Mouse (Mus musculus): ENCODE results near the gene Aco1. TPM values are rescaled to one million over a fixed set of nuclear protein-coding genes. Genes with fewer than 3 reads are reported as not detected.

The Aco1 gene
- polyA plus RNA-seq, 1 experiment from 2014 or later: 28.8 TPM

DNA sequence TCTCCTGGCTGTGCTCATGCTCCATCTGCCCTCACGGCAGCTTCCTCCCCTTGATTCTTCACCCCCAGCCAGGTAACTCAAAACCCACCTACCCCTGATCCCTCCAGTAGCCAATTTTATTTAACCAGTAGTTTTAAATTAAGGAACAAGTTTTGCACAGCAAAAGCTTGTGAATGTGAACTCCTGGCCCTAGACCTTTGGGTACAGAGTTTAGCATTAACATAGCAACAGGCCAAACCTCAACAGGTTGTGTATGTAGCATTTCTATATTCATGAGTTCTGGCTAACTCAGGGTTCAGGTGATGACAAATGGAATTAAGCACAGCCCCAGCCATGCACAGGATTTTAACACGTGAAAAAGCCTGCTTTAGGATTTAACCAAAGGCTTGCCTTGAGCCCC is 49.4 kb downstream of the Aco1 start:
- Histone ChIP-seq H3K27ac (replicated peaks in 1 of 2; ENCODE audit: control insufficient read depth in 1 of 2, insufficient read depth in 1 of 2, low read depth in 2 of 2, low read length in 2 of 2) (no peak overlapping the region), H3K4me3 (ENCODE audit: control insufficient read depth in 1 of 2, insufficient read depth in 1 of 2, low read depth in 1 of 2, low read length in 2 of 2) (no peak overlapping the region)

DNA sequence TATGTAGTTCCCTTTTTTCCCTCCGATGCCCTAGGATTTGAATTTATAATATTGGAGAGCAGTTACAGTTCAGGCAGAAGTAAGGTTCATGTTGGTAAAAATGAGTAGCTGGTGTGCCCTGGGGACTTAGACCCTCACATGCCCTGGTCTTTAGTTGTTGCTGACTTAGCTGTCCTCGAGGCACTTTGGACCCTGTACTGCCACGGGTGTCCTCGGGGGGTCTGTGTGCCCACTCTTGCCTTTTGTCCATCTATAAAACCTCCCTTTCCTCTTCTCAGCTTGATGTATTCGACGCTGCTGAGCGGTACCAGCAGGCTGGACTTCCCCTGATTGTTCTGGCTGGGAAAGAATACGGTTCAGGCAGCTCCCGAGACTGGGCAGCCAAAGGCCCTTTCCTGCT is 50.6 kb downstream of the Aco1 start:
- H3K27ac ChIP-seq (replicated peaks in 1 of 2; ENCODE audit: control insufficient read depth in 1 of 2, insufficient read depth in 1 of 2, low read depth in 2 of 2, low read length in 2 of 2): no peak overlapping the region
- 74% methylated on average over 9 of the region's 9 CpGs for WGBS
- ATAC-seq (ENCODE audit: insufficient number of reproducible peaks, insufficient read depth, low FRiP score, low read depth): no peak
- no peaks in the 10 kb centered on the region for H3K27me3 ChIP-seq (ENCODE audit: control insufficient read depth, insufficient read depth, low read length)
- no peak overlapping the region for H3K4me3 ChIP-seq (ENCODE audit: control insufficient read depth in 1 of 2, insufficient read depth in 1 of 2, low read depth in 1 of 2, low read length in 2 of 2)
- H3K9me3 ChIP-seq (ENCODE audit: control insufficient read depth, low read length): no peaks in the 10 kb centered on the region
- H3K36me3 ChIP-seq (ENCODE audit: control insufficient read depth, insufficient read depth, low read length): peaks cover 78% of the 10 kb centered on the region
- H3K4me2 ChIP-seq (ENCODE audit: low read length): no peak overlapping the region
- H3K9ac ChIP-seq (ENCODE audit: low read length): no peak overlapping the region
- H3K4me1 ChIP-seq (ENCODE audit: control insufficient read depth in 2 of 2, insufficient read depth in 2 of 2, low read length in 2 of 2): peaks cover 0 to 7% of the 10 kb centered on the region in 2 experiments; a peak in 1 of 4 replicates

More for the DNA sequence above, 49.4 kb downstream of the Aco1 start:
- Histone ChIP-seq H3K9ac (ENCODE audit: low read length) (no peak overlapping the region), H3K27me3 (ENCODE audit: control insufficient read depth, insufficient read depth, low read length) (no peaks in the 10 kb centered on the region), H3K4me1 (ENCODE audit: control insufficient read depth in 2 of 2, insufficient read depth in 2 of 2, low read length in 2 of 2) (peaks cover 0 to 7% of the 10 kb centered on the region in 2 experiments; a peak in 1 of 4 replicates), H3K9me3 (ENCODE audit: control insufficient read depth, low read length) (no peaks in the 10 kb centered on the region), H3K36me3 (ENCODE audit: control insufficient read depth, insufficient read depth, low read length) (peaks cover 78% of the 10 kb centered on the region), H3K4me2 (ENCODE audit: low read length) (no peak overlapping the region)
- WGBS: 43% methylated on average over 2 of the region's 2 CpGs
- ATAC-seq (ENCODE audit: insufficient number of reproducible peaks, insufficient read depth, low FRiP score, low read depth): no peak

DNA sequence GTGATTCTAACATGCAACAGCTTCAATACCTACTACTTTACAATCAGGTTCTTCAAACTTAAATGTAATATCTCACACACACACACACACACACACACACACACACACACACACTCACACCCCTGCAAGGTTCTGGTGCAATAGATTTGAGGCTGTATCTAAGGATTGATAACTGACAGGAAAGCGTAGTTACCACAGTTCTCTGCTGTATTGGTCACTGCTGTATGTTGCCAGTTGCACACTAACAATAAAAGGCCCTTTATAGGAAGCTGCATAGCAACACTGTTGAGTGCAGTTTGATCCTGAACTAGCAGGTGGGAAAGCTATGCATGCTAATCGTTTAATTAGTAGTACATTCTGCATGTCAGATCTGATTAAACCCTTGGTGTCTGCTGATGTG is 52.5 kb downstream of the Aco1 start:
- no peak overlapping the region for H3K9ac ChIP-seq (ENCODE audit: low read length)
- H3K9me3 ChIP-seq (ENCODE audit: control insufficient read depth, low read length): no peaks in the 10 kb centered on the region
- no peak overlapping the region for H3K4me2 ChIP-seq (ENCODE audit: low read length)
- no peak for ATAC-seq (ENCODE audit: insufficient number of reproducible peaks, insufficient read depth, low FRiP score, low read depth)
- WGBS: 87% methylated on average over 2 of the region's 2 CpGs
- H3K27ac ChIP-seq (replicated peaks in 1 of 2; ENCODE audit: control insufficient read depth in 1 of 2, insufficient read depth in 1 of 2, low read depth in 2 of 2, low read length in 2 of 2): no peak overlapping the region
- H3K4me1 ChIP-seq (ENCODE audit: control insufficient read depth in 2 of 2, insufficient read depth in 2 of 2, low read length in 2 of 2): peaks cover 0 to 7% of the 10 kb centered on the region in 2 experiments; a peak in 1 of 4 replicates
- H3K36me3 ChIP-seq (ENCODE audit: control insufficient read depth, insufficient read depth, low read length): peaks cover 71% of the 10 kb centered on the region
- no peak overlapping the region for H3K4me3 ChIP-seq (ENCODE audit: control insufficient read depth in 1 of 2, insufficient read depth in 1 of 2, low read depth in 1 of 2, low read length in 2 of 2)
- no peaks in the 10 kb centered on the region for H3K27me3 ChIP-seq (ENCODE audit: control insufficient read depth, insufficient read depth, low read length)

DNA sequence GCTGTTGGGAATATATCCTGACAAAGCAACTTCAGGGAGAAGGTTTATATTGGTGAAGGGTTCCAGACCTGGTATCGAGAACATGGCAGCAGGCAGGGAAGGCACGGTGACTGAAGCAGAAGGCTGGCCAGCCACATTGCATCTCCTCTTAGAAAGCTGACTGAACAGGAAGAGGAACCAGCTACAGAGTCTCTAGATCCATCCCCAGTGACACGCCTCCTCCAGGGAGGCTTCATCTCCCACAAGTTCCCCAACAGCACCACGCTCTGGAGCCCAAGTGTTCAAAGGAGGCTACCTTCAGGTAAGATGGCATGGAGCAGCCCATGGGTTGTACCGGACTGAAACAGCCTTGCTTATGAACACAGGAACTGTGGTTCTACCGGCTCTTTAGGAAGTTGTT is 59.3 kb downstream of the Aco1 start:
- H3K36me3 ChIP-seq (ENCODE audit: control insufficient read depth, insufficient read depth, low read length): peaks cover 66% of the 10 kb centered on the region
- H3K27me3 ChIP-seq (ENCODE audit: control insufficient read depth, insufficient read depth, low read length): no peaks in the 10 kb centered on the region
- no peak for ATAC-seq (ENCODE audit: insufficient number of reproducible peaks, insufficient read depth, low FRiP score, low read depth)
- no peak overlapping the region for H3K4me2 ChIP-seq (ENCODE audit: low read length)
- H3K4me1 ChIP-seq (ENCODE audit: control insufficient read depth in 2 of 2, insufficient read depth in 2 of 2, low read length in 2 of 2): no peaks in the 10 kb centered on the region
- H3K9me3 ChIP-seq (ENCODE audit: control insufficient read depth, low read length): no peaks in the 10 kb centered on the region
- 96% methylated on average over 6 of the region's 6 CpGs for WGBS
- no peak overlapping the region for H3K27ac ChIP-seq (replicated peaks in 1 of 2; ENCODE audit: control insufficient read depth in 1 of 2, insufficient read depth in 1 of 2, low read depth in 2 of 2, low read length in 2 of 2)
- H3K9ac ChIP-seq (ENCODE audit: low read length): no peak overlapping the region
- no peak overlapping the region for H3K4me3 ChIP-seq (ENCODE audit: control insufficient read depth in 1 of 2, insufficient read depth in 1 of 2, low read depth in 1 of 2, low read length in 2 of 2)

DNA sequence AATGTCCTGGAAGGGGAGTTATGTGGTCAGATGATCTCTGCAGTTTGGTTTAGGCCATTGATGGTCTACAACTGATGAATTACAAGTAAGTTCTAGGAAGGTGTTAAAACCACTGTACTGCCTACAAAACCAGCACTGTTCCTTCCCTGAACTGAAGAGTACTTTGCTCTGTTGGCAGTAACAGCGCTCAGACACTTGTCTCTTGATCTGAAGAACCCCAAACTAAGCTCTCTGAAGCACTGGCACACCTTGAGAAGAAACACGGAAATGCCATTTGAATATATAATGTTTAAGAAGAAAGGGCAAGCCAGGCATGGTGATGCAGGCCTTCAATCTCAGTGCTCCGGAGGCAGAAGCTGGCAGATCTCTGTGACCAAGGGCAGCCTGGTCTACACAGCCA is 61.5 kb downstream of the Aco1 start:
- no peak for ATAC-seq (ENCODE audit: insufficient number of reproducible peaks, insufficient read depth, low FRiP score, low read depth)
- peaks cover 3 to 4% of the 10 kb centered on the region in 2 experiments; a peak in 2 of 4 replicates for H3K4me1 ChIP-seq (ENCODE audit: control insufficient read depth in 2 of 2, insufficient read depth in 2 of 2, low read length in 2 of 2)
- no peak overlapping the region for H3K9ac ChIP-seq (ENCODE audit: low read length)
- H3K4me2 ChIP-seq (ENCODE audit: low read length): no peak overlapping the region
- H3K36me3 ChIP-seq (ENCODE audit: control insufficient read depth, insufficient read depth, low read length): peaks cover 61% of the 10 kb centered on the region
- H3K27ac ChIP-seq (replicated peaks in 1 of 2; ENCODE audit: control insufficient read depth in 1 of 2, insufficient read depth in 1 of 2, low read depth in 2 of 2, low read length in 2 of 2): no peak overlapping the region
- H3K9me3 ChIP-seq (ENCODE audit: control insufficient read depth, low read length): no peaks in the 10 kb centered on the region
- no peaks in the 10 kb centered on the region for H3K27me3 ChIP-seq (ENCODE audit: control insufficient read depth, insufficient read depth, low read length)
- H3K4me3 ChIP-seq (ENCODE audit: control insufficient read depth in 1 of 2, insufficient read depth in 1 of 2, low read depth in 1 of 2, low read length in 2 of 2): no peak overlapping the region
- 89% methylated on average over 3 of the region's 3 CpGs for WGBS

DNA sequence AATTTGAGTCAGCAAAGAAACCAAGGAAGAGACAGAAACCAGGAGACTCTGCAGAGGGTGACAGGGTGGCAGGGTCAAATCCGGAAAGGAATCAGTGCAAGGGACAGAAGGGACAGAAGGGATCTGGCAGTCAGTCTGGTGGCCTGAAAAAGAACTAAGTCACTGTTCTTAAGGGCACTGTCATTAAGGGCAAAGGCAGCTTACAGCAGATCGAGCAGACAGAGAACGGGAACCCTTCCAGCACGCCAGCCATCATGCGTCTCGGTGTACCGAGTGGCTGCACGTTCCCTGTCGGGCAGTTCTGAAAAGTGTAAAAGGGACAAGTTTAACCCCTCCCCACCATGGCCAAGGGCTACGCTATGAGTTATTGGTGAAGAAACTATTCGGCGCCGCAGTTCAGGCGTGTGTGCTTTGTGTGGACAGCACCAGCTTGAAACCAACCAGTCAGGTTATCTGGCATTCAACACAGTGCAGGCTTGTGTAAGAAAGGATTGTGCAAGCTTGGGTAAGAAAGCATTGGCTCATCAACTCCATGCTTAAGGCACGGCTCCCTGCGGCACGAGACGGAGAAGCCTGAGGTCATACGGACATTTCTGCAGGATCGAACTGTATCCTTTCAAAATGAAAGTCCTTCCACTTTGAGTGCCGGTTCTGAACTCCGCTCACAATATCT is 62.5 kb downstream of the Aco1 start:
- H3K27ac ChIP-seq (replicated peaks in 1 of 2; ENCODE audit: control insufficient read depth in 1 of 2, insufficient read depth in 1 of 2, low read depth in 2 of 2, low read length in 2 of 2): no peak overlapping the region
- peaks cover 64% of the 10 kb centered on the region for H3K36me3 ChIP-seq (ENCODE audit: control insufficient read depth, insufficient read depth, low read length)
- 90% methylated on average over 22 of the region's 22 CpGs for WGBS
- H3K4me2 ChIP-seq (ENCODE audit: low read length): no peak overlapping the region
- H3K9me3 ChIP-seq (ENCODE audit: control insufficient read depth, low read length): no peaks in the 10 kb centered on the region
- no peak overlapping the region for H3K4me3 ChIP-seq (ENCODE audit: control insufficient read depth in 1 of 2, insufficient read depth in 1 of 2, low read depth in 1 of 2, low read length in 2 of 2)
- H3K9ac ChIP-seq (ENCODE audit: low read length): no peak overlapping the region
- no peak for ATAC-seq (ENCODE audit: insufficient number of reproducible peaks, insufficient read depth, low FRiP score, low read depth)
- H3K27me3 ChIP-seq (ENCODE audit: control insufficient read depth, insufficient read depth, low read length): no peaks in the 10 kb centered on the region
- peaks cover 3 to 7% of the 10 kb centered on the region in 2 experiments; a peak in 3 of 4 replicates for H3K4me1 ChIP-seq (ENCODE audit: control insufficient read depth in 2 of 2, insufficient read depth in 2 of 2, low read length in 2 of 2)

DNA sequence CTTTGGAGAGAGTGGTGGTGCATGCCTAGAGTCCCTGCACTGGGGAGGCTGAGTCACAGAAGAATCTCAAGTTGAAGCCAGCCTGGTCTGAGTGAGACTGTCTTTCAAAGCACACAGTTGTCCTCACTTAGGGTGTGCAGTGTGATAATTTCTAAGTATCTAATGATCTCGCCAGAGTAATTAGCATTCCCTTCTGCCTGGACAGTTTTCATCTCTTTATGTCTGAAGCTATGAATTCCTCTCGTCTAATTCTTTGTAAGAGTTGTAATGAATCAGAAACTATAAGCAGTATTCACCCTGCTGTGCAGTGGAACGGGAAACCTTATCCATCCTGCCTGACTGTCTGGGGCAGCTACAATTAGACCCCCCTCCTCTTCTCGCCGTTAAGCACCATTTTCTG is 64.8 kb downstream of the Aco1 start:
- Histone ChIP-seq H3K9me3 (ENCODE audit: control insufficient read depth, low read length) (no peaks in the 10 kb centered on the region), H3K4me3 (ENCODE audit: control insufficient read depth in 1 of 2, insufficient read depth in 1 of 2, low read depth in 1 of 2, low read length in 2 of 2) (no peak overlapping the region), H3K9ac (ENCODE audit: low read length) (no peak overlapping the region), H3K4me2 (ENCODE audit: low read length) (no peak overlapping the region), H3K36me3 (ENCODE audit: control insufficient read depth, insufficient read depth, low read length) (peaks cover 58% of the 10 kb centered on the region), H3K27me3 (ENCODE audit: control insufficient read depth, insufficient read depth, low read length) (no peaks in the 10 kb centered on the region), H3K27ac (replicated peaks in 1 of 2; ENCODE audit: control insufficient read depth in 1 of 2, insufficient read depth in 1 of 2, low read depth in 2 of 2, low read length in 2 of 2) (no peak overlapping the region), H3K4me1 (ENCODE audit: control insufficient read depth in 2 of 2, insufficient read depth in 2 of 2, low read length in 2 of 2) (peaks cover 3 to 7% of the 10 kb centered on the region in 2 experiments; a peak in 3 of 4 replicates)
- 83% methylated on average over 5 of the region's 5 CpGs for WGBS
- ATAC-seq (ENCODE audit: insufficient number of reproducible peaks, insufficient read depth, low FRiP score, low read depth): no peak

DNA sequence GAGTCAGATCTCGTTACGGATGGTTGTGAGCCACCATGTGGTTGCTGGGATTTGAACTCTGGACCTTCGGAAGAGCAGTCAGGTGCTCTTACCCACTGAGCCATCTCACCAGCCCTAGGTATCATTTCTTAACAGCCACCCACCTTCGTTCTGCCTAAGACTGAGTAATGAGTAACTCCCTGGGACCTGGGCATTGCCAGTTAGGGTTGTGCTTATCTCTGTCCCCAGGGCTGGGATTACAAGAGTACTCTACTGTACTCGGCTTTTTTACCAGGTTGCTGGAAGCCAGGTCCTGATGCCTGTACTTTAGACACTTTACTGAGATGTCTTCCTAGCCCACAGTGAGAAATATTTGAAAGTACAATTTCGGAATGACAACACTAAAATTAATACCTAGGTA is 69.3 kb downstream of the Aco1 start:
- H3K27ac ChIP-seq (replicated peaks in 1 of 2; ENCODE audit: control insufficient read depth in 1 of 2, insufficient read depth in 1 of 2, low read depth in 2 of 2, low read length in 2 of 2): no peak overlapping the region
- H3K4me1 ChIP-seq (ENCODE audit: control insufficient read depth in 2 of 2, insufficient read depth in 2 of 2, low read length in 2 of 2): peaks cover 3 to 7% of the 10 kb centered on the region in 2 experiments; a peak in 3 of 4 replicates
- no peaks in the 10 kb centered on the region for H3K9me3 ChIP-seq (ENCODE audit: control insufficient read depth, low read length)
- H3K9ac ChIP-seq (ENCODE audit: low read length): no peak overlapping the region
- no peak overlapping the region for H3K4me3 ChIP-seq (ENCODE audit: control insufficient read depth in 1 of 2, insufficient read depth in 1 of 2, low read depth in 1 of 2, low read length in 2 of 2)
- no peaks in the 10 kb centered on the region for H3K27me3 ChIP-seq (ENCODE audit: control insufficient read depth, insufficient read depth, low read length)
- H3K4me2 ChIP-seq (ENCODE audit: low read length): no peak overlapping the region
- peaks cover 30% of the 10 kb centered on the region for H3K36me3 ChIP-seq (ENCODE audit: control insufficient read depth, insufficient read depth, low read length)
- no peak for ATAC-seq (ENCODE audit: insufficient number of reproducible peaks, insufficient read depth, low FRiP score, low read depth)
- WGBS: 81% methylated on average over 4 of the region's 6 CpGs

Measured in heart, embryonic 14.5 days (tissue).